Mouse (Mus musculus) forebrain, embryonic 16.5 days (tissue): ENCODE data around the gene Ide. TPM values are rescaled to one million over a fixed set of nuclear protein-coding genes. Genes with fewer than 3 reads are reported as not detected.

Experiments
- ATAC-seq: fragments of 200-750 bp; cut with Nextera tagmentation; 2 replicates; pipeline ENCODE4 v1.8.0; 2017; ENCODE audit warnings: mild to moderate bottlenecking, moderate library complexity
- H3K27ac ChIP-seq: fragments of 300-500 bp; sonication (generic); 2 replicates; pipeline ENCODE4 v1.5.1; 2014; ENCODE audit warnings: low read length, control low read depth
- H3K27me3 ChIP-seq: fragments of 300-500 bp; sonication (generic); replicated peaks from 2 replicates; pipeline ENCODE4 v1.6.1; 2014; ENCODE audit warnings: low read length; ENCODE audit not compliant: control insufficient read depth, insufficient read depth
- H3K36me3 ChIP-seq: fragments of 300-500 bp; sonication (generic); 2 replicates; pipeline ENCODE4 v1.6.1; 2014; ENCODE audit not compliant: control insufficient read depth, insufficient read depth
- H3K4me1 ChIP-seq: fragments of 300-500 bp; sonication (generic); replicated peaks from 2 replicates; pipeline ENCODE4 v1.6.1; 2014; ENCODE audit warnings: low read length; ENCODE audit not compliant: control insufficient read depth, insufficient read depth
- H3K4me2 ChIP-seq: fragments of 300-500 bp; sonication (generic); 2 replicates; pipeline ENCODE4 v1.6.1; 2014; ENCODE audit warnings: mild to moderate bottlenecking, low read length, control low read depth
- H3K4me3 ChIP-seq: fragments of 300-500 bp; sonication (generic); replicated peaks from 2 replicates; pipeline ENCODE4 v1.5.1; 2014; ENCODE audit warnings: mild to moderate bottlenecking, low read length, control low read depth
- H3K9ac ChIP-seq: fragments of 300-500 bp; sonication (generic); replicated peaks from 2 replicates; pipeline ENCODE4 v1.6.1; 2014; ENCODE audit warnings: low read depth, low read length, control low read depth
- H3K9me3 ChIP-seq: fragments of 300-500 bp; sonication (generic); 2 replicates; pipeline ENCODE4 v1.6.1; 2016; ENCODE audit warnings: low read length; ENCODE audit not compliant: control insufficient read depth
- WGBS: fragments of 180-500 bp; shearing (Covaris S2); extraction: QIAGEN DNeasy Blood & Tissue Kit; methylation state at CpG from one replicate; pipeline ENCODE4 v1.1.7; 2014; 5-methylcytosine and 5-hydroxymethylcytosine counted together
- polyA plus RNA-seq: library from polyadenylated mRNA; unstranded; fragments of >200 nt; fragmentation: Nextera tagmentation; extraction: Ambion mirVana; gene quantifications from 2 replicates; pipeline ENCODE4 v1.2.1, GENCODE M21; 2015

Gene Ide
- polyA plus RNA-seq, 1 experiment from 2014 or later = 31.9 TPM

- Histone ChIP-seq H3K4me2 (no peak overlapping the region), H3K27ac (no peak overlapping the region), H3K9me3 (no peaks in the 10 kb centered on the region), H3K4me3 (no peak overlapping the region), H3K27me3 (no peaks in the 10 kb centered on the region), H3K9ac (no peak overlapping the region), H3K4me1 (no peaks in the 10 kb centered on the region), H3K36me3 (no peaks in the 10 kb centered on the region)
- 86% methylated on average over 5 of the region's 5 CpGs for WGBS
- no peak for ATAC-seq
Measured at GRCm38 (mm10) chr19:37343899-37344298, 6.2 kb upstream of the Ide start.

- no peak overlapping the region for H3K27ac ChIP-seq
- no peak overlapping the region for H3K4me3 ChIP-seq
- 89% methylated on average over 5 of the region's 5 CpGs for WGBS
- H3K4me1 ChIP-seq = no peaks in the 10 kb centered on the region
- H3K4me2 ChIP-seq = no peak overlapping the region
- ATAC-seq = no peak
- no peaks in the 10 kb centered on the region for H3K9me3 ChIP-seq
- no peaks in the 10 kb centered on the region for H3K36me3 ChIP-seq
- no peaks in the 10 kb centered on the region for H3K27me3 ChIP-seq
- no peak overlapping the region for H3K9ac ChIP-seq
Measured at GRCm38 (mm10) chr19:37340931-37341330, 3.3 kb upstream of the Ide start.

- Histone ChIP-seq H3K4me3 (no peak overlapping the region), H3K27ac (no peak overlapping the region), H3K9me3 (no peaks in the 10 kb centered on the region), H3K9ac (no peak overlapping the region), H3K4me2 (no peak overlapping the region), H3K27me3 (no peaks in the 10 kb centered on the region), H3K4me1 (no peaks in the 10 kb centered on the region), H3K36me3 (no peaks in the 10 kb centered on the region)
- 62% methylated on average over 5 of the region's 5 CpGs for WGBS
- no peak for ATAC-seq
Measured at GRCm38 (mm10) chr19:37340495-37340894, 2.8 kb upstream of the Ide start.

GRCm38 (mm10) chr19:37335392-37335791 is 2.3 kb downstream of the Ide start:
- 91% methylated on average over 1 of the region's 1 CpGs for WGBS
- Histone ChIP-seq H3K9me3 (no peaks in the 10 kb centered on the region), H3K4me3 (no peak overlapping the region), H3K27ac (no peak overlapping the region), H3K36me3 (no peaks in the 10 kb centered on the region), H3K4me1 (no peaks in the 10 kb centered on the region), H3K9ac (no peak overlapping the region), H3K4me2 (no peak overlapping the region), H3K27me3 (no peaks in the 10 kb centered on the region)
- ATAC-seq = no peak

GRCm38 (mm10) chr19:37333357-37333756 is 4.3 kb downstream of the Ide start:
- H3K27me3 ChIP-seq = no peaks in the 10 kb centered on the region
- no peak overlapping the region for H3K27ac ChIP-seq
- no peak for ATAC-seq
- no peaks in the 10 kb centered on the region for H3K4me1 ChIP-seq
- H3K4me3 ChIP-seq = no peak overlapping the region
- no peak overlapping the region for H3K9ac ChIP-seq
- H3K9me3 ChIP-seq = no peaks in the 10 kb centered on the region
- 97% methylated on average over 5 of the region's 5 CpGs for WGBS
- no peak overlapping the region for H3K4me2 ChIP-seq
- no peaks in the 10 kb centered on the region for H3K36me3 ChIP-seq

GRCm38 (mm10) chr19:37332726-37333125 is 4.9 kb downstream of the Ide start:
- ATAC-seq = no peak
- no peaks in the 10 kb centered on the region for H3K36me3 ChIP-seq
- H3K4me3 ChIP-seq = no peak overlapping the region
- H3K27ac ChIP-seq = no peak overlapping the region
- 97% methylated on average over 4 of the region's 4 CpGs for WGBS
- H3K27me3 ChIP-seq = no peaks in the 10 kb centered on the region
- H3K4me1 ChIP-seq = no peaks in the 10 kb centered on the region
- H3K9ac ChIP-seq = no peak overlapping the region
- no peak overlapping the region for H3K4me2 ChIP-seq
- no peaks in the 10 kb centered on the region for H3K9me3 ChIP-seq

- ATAC-seq = no peak
- Histone ChIP-seq H3K9ac (no peak overlapping the region), H3K4me3 (no peak overlapping the region), H3K4me1 (no peaks in the 10 kb centered on the region), H3K4me2 (no peak overlapping the region), H3K27ac (no peak overlapping the region), H3K9me3 (no peaks in the 10 kb centered on the region), H3K36me3 (peaks cover 5% of the 10 kb centered on the region; the same call in 1 of the 2 replicates), H3K27me3 (no peaks in the 10 kb centered on the region)
- WGBS = 85% methylated on average over 5 of the region's 5 CpGs
Measured at GRCm38 (mm10) chr19:37327216-37327615, 10.4 kb downstream of the Ide start.

- ATAC-seq = no peak
Measured at GRCm38 (mm10) chr19:37323566-37323965, 14.1 kb downstream of the Ide start.

GRCm38 (mm10) chr19:37320802-37321619 is 16.6 kb downstream of the Ide start:
- Histone ChIP-seq H3K27me3 (no peaks in the 10 kb centered on the region), H3K9ac (no peak overlapping the region), H3K36me3 (peaks cover 5% of the 10 kb centered on the region; the same call in 1 of the 2 replicates), H3K4me1 (no peaks in the 10 kb centered on the region; the same call in 1 of the 2 replicates), H3K9me3 (no peaks in the 10 kb centered on the region), H3K4me2 (no peak overlapping the region), H3K4me3 (no peak overlapping the region), H3K27ac (no peak overlapping the region)
- ATAC-seq = no peak
- WGBS = 89% methylated on average over 16 of the region's 16 CpGs

More at GRCm38 (mm10) chr19:37323566-37323965, 14.1 kb downstream of the Ide start:
- Histone ChIP-seq H3K36me3 (peaks cover 5% of the 10 kb centered on the region; the same call in 1 of the 2 replicates), H3K27me3 (no peaks in the 10 kb centered on the region), H3K4me3 (no peak overlapping the region), H3K27ac (no peak overlapping the region), H3K9me3 (no peaks in the 10 kb centered on the region), H3K9ac (no peak overlapping the region), H3K4me1 (no peaks in the 10 kb centered on the region; the same call in 1 of the 2 replicates), H3K4me2 (no peak overlapping the region)
- 87% methylated on average over 3 of the region's 3 CpGs for WGBS
